Mouse (Mus musculus) neutrophil, adult 5-6 weeks (primary cell): ENCODE data around the gene Rps12. TPM values are rescaled to one million over a fixed set of nuclear protein-coding genes. Genes with fewer than 3 reads are reported as not detected.
"Not testable (repeated sequence)": the region's sequence is repeated elsewhere in the genome, so short reads cannot be mapped to it uniquely, and the experiment has no call there.

Source experiments
- ATAC-seq: fragments of 151-379, 151-347 bp; 2 replicates; pipeline ENCODE4 v1.8.0; 2017; ENCODE audit warnings: mild to moderate bottlenecking, moderate TSS enrichment; ENCODE audit not compliant: insufficient number of reproducible peaks, poor library complexity, low FRiP score, severe bottlenecking; ENCODE audit errors: extremely low read depth
- total RNA-seq: library from RNA; stranded (forward); fragments of 200-1000 nt; gene quantifications from 2 replicates; pipeline ENCODE4 v1.2.3, GENCODE M21; 2017

Gene Rps12
- total RNA-seq, 1 experiment from 2014 or later: 867 TPM

GRCm38 (mm10) chr10:23786631-23787038 is 440 bp downstream of the Rps12 start:
- not testable (repeated sequence) for ATAC-seq

GRCm38 (mm10) chr10:23786040-23786439 is 1.0 kb downstream of the Rps12 start:
- no peak for ATAC-seq

GRCm38 (mm10) chr10:23785599-23785998 is 1.5 kb downstream of the Rps12 start:
- not testable (repeated sequence) for ATAC-seq

GRCm38 (mm10) chr10:23784121-23784520 is 3.0 kb downstream of the Rps12 start:
- ATAC-seq: no peak

GRCm38 (mm10) chr10:23783493-23783884 is 3.6 kb downstream of the Rps12 start:
- no peak for ATAC-seq

- ATAC-seq: no peak
These were observed 4.1 kb downstream of the Rps12 start for GRCm38 (mm10) chr10:23782855-23783492.

GRCm38 (mm10) chr10:23781760-23782735 is 5.0 kb downstream of the Rps12 start:
- no peak for ATAC-seq

GRCm38 (mm10) chr10:23780539-23781275 is 6.4 kb downstream of the Rps12 start:
- ATAC-seq: no peak

- ATAC-seq: no peak
These were observed 9.7 kb downstream of the Rps12 start for GRCm38 (mm10) chr10:23777288-23777945.

- ATAC-seq: no peak
These were observed 32.9 kb downstream of the Rps12 start for GRCm38 (mm10) chr10:23754166-23754565.

Other genes starting within 250 kb of the Rps12 start
- not detected in 2 replicates for gene Slc18b1, start 9.7 kb upstream of the Rps12 start, total RNA-seq
- 83.7 and 93.7 TPM in 2 replicates for gene Vnn3, start 64.2 kb upstream of the Rps12 start, total RNA-seq
- gene Vnn1, start 107.4 kb upstream of the Rps12 start, total RNA-seq: 0.86 TPM in 1 of 2 replicates, not detected in the other
- gene Taar1, start 133.1 kb upstream of the Rps12 start, total RNA-seq: not detected in 2 replicates
- 0.61 TPM in 1 of 2 replicates, not detected in the other for gene Taar2, start 151.3 kb upstream of the Rps12 start, total RNA-seq
- gene Taar3, start 162.3 kb upstream of the Rps12 start, total RNA-seq: not detected in 2 replicates
- gene Taar4, start 173.2 kb upstream of the Rps12 start, total RNA-seq: not detected in 2 replicates
- gene Taar5, start 183.4 kb upstream of the Rps12 start, total RNA-seq: not detected in 2 replicates
- gene Taar6, start 198.4 kb upstream of the Rps12 start, total RNA-seq: not detected in 2 replicates
- not detected in 2 replicates for gene Taar7a, start 206.2 kb upstream of the Rps12 start, total RNA-seq
- not detected in 2 replicates for gene Taar7b, start 212.7 kb upstream of the Rps12 start, total RNA-seq
- not detected in 2 replicates for gene Taar7d, start 239.9 kb upstream of the Rps12 start, total RNA-seq